Mouse (Mus musculus): ENCODE results near the gene Cdkn3. TPM values are rescaled to one million over a fixed set of nuclear protein-coding genes. Genes with fewer than 3 reads are reported as not detected.

The Cdkn3 gene
- total and polyA plus RNA-seq, 3 experiments, result 16.0 to 27.8 (median 22.8) TPM

DNA sequence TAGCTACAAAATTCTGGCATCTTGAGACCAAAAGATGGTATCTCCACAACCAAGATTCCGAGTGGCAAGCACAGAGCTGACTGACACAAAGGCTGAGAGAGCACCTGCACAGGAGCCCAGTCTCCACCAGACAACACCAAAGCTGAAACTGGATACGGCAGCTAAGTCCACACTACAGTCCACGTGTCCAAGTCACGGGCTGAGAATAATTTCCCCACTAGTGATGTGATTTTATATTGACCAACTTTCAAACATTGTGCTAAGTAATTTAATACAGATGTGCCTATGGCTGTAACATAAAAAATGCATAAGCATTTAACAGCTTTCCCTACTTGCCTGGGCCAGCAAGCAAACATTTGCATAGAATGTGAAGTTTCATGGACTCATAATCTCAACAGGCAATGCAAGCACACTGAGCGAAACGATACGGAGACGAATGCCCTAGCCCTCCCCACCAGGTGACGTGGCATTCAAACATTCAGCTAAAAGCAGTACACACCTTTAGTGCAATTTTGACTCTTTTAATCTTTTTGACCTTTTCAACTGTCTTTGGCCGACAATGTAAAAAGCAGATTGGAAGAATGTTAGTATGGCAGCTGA, 23.1 kb downstream of the Cdkn3 start (continued):
- TF ChIP-seq SIN3A (IDR thresholded peaks at IDR 0.05; ENCODE audit: low read length) (0 out of 2 replicates have a peak, but pooled peaks have one; percentile 27), PAX5 (IDR thresholded peaks at IDR 0.05; ENCODE audit: low read length) (no peak), HCFC1 (IDR thresholded peaks at IDR 0.05; ENCODE audit: low read depth, low read length) (no peak), ETS1 (conservative IDR thresholded peaks at IDR 0.05; ENCODE audit: low read depth, low read length) (no peak), MYC (IDR thresholded peaks at IDR 0.05; ENCODE audit: low read depth, low read length) (peak; percentile 61), CTCF (conservative IDR thresholded peaks at IDR 0.05 in 1 of 2, IDR thresholded peaks at IDR 0.05 in 1 of 2; ENCODE audit: low read depth in 2 of 2, low read length in 2 of 2) (no peak), USF2 (conservative IDR thresholded peaks at IDR 0.05; ENCODE audit: low read depth, low read length) (no peak), MAFK (IDR thresholded peaks at IDR 0.05; ENCODE audit: insufficient replicate concordance, low read length) (0 out of 2 replicates have a peak, but pooled peaks have one; percentile 12), MXI1 (IDR thresholded peaks at IDR 0.05; ENCODE audit: low read depth, low read length) (peak; percentile 53; the same call in 1 of the 2 replicates), JUND (conservative IDR thresholded peaks at IDR 0.05; ENCODE audit: low read depth, low read length) (0 out of 2 replicates have a peak, but pooled peaks have one; percentile 18), RAD21 (IDR thresholded peaks at IDR 0.05; ENCODE audit: low read depth, low read length) (no peak)

- Histone ChIP-seq H3K27me3 (replicated peaks) (no peaks in the 10 kb centered on the region), H3K79me2 (replicated peaks; ENCODE audit: control insufficient read depth, extremely low read depth, insufficient read depth, poor library complexity, severe bottlenecking) (peaks cover 67% of the 10 kb centered on the region), H3K9ac (ENCODE audit: insufficient read depth, low read depth) (no peak overlapping the region), H3K4me2 (ENCODE audit: insufficient read depth, low read depth, poor library complexity, severe bottlenecking) (peak overlapping the region; percentile 92), H3K9me3 (replicated peaks; ENCODE audit: low read length) (peaks cover 7% of the 10 kb centered on the region), H3K27ac (ENCODE audit: insufficient read depth, low read depth) (no peak overlapping the region), H3K4me1 (ENCODE audit: control insufficient read depth in 1 of 2, insufficient read depth in 2 of 2) (peaks cover 7 to 63% of the 10 kb centered on the region in 2 experiments), H3K4me3 (replicated peaks in 1 of 3; ENCODE audit: low read depth in 2 of 3, low read length in 2 of 3, poor library complexity in 1 of 3) (no peak overlapping the region), H3K36me3 (replicated peaks in 1 of 2; ENCODE audit: control insufficient read depth in 1 of 2, insufficient read depth in 1 of 2, low read length in 1 of 2) (peaks cover 6 to 42% of the 10 kb centered on the region in 2 experiments)
- in situ Hi-C loops (cut with MboI; ENCODE audit: low pct_ligation_motif_present, low pct_unique_long_range_greater_than_20kb, low sequenced_read_pairs), result no loop called here
- DNase-seq (ENCODE audit: extremely low read depth), result peak; percentile 84
- dilution Hi-C loops (cut with MboI; ENCODE audit: extremely low pct_ligation_motif_present, extremely low pct_unique_long_range_greater_than_20kb, low sequenced_read_pairs), result no loop called here
- TF ChIP-seq USF1 (IDR thresholded peaks at IDR 0.05; ENCODE audit: low read depth, low read length), result no peak
- TF ChIP-seq USF2 (conservative IDR thresholded peaks at IDR 0.05; ENCODE audit: low read depth, low read length), result no peak
- peak; percentile 69 for TF ChIP-seq MYC (IDR thresholded peaks at IDR 0.05; ENCODE audit: low read depth, low read length)
- TF ChIP-seq NRF1 (IDR thresholded peaks at IDR 0.05; ENCODE audit: low read depth, low read length), result no peak
- 0 out of 2 replicates have a peak, but pooled peaks have one; percentile 18 for TF ChIP-seq MAX (IDR thresholded peaks at IDR 0.05; ENCODE audit: low read length)
- no peak for TF ChIP-seq UBTF (IDR thresholded peaks at IDR 0.05; ENCODE audit: low read depth, low read length)
- TF ChIP-seq TCF12 (IDR thresholded peaks at IDR 0.05; ENCODE audit: low read depth, low read length), result peak; percentile 83
- 0 out of 2 replicates have a peak, but pooled peaks have one; percentile 61 for TF ChIP-seq KAT2A (IDR thresholded peaks at IDR 0.05; ENCODE audit: insufficient replicate concordance, low read length)
- TF ChIP-seq EP300 (IDR thresholded peaks at IDR 0.05; ENCODE audit: low read length), result peak; percentile 88
- no peak for TF ChIP-seq ZKSCAN1 (IDR thresholded peaks at IDR 0.05; ENCODE audit: borderline replicate concordance, low read depth, low read length)
- no peak for TF ChIP-seq PAX5 (IDR thresholded peaks at IDR 0.05; ENCODE audit: low read length)
- no peak for TF ChIP-seq E2F4 (IDR thresholded peaks at IDR 0.05; ENCODE audit: insufficient replicate concordance, low read depth, low read length)
- TF ChIP-seq ZNF384 (IDR thresholded peaks at IDR 0.05; ENCODE audit: low read depth, low read length), result peak; percentile 65
- no peak for TF ChIP-seq HCFC1 (IDR thresholded peaks at IDR 0.05; ENCODE audit: low read depth, low read length)
- TF ChIP-seq POLR2AphosphoS2 (IDR thresholded peaks at IDR 0.05; ENCODE audit: low read depth, low read length), result no peak
- TF ChIP-seq SIN3A (IDR thresholded peaks at IDR 0.05; ENCODE audit: low read length), result peak; percentile 57; the same call in 1 of the 2 replicates
- TF ChIP-seq MXI1 (IDR thresholded peaks at IDR 0.05; ENCODE audit: low read depth, low read length), result no peak; the same call in 1 of the 2 replicates
- TF ChIP-seq ELF1 (IDR thresholded peaks at IDR 0.05; ENCODE audit: low read depth, low read length), result no peak
- TF ChIP-seq SMC3 (IDR thresholded peaks at IDR 0.05; ENCODE audit: low read depth, low read length), result no peak
- TF ChIP-seq CHD1 (IDR thresholded peaks at IDR 0.05; ENCODE audit: low read depth, low read length), result no peak; the same call in 1 of the 2 replicates
- no peak for TF ChIP-seq JUND (conservative IDR thresholded peaks at IDR 0.05; ENCODE audit: low read depth, low read length)
- TF ChIP-seq GABPA (IDR thresholded peaks at IDR 0.05; ENCODE audit: insufficient replicate concordance, low read depth, low read length), result no peak
- 0 out of 2 replicates have a peak, but pooled peaks have one; percentile 28 for TF ChIP-seq MAZ (IDR thresholded peaks at IDR 0.05; ENCODE audit: low read depth, low read length)
- TF ChIP-seq IRF4 (IDR thresholded peaks at IDR 0.05; ENCODE audit: low read depth, low read length), result peak; percentile 80
- no peak for TF ChIP-seq JUN (IDR thresholded peaks at IDR 0.05; ENCODE audit: insufficient read depth, low read depth, low read length)
- no peak for TF ChIP-seq MAFK (IDR thresholded peaks at IDR 0.05; ENCODE audit: insufficient replicate concordance, low read length)
- 0 out of 2 replicates have a peak, but pooled peaks have one; percentile 13 for TF ChIP-seq POLR2A (IDR thresholded peaks at IDR 0.05; ENCODE audit: low read depth, low read length)
- no peak for TF ChIP-seq TBP (conservative IDR thresholded peaks at IDR 0.05; ENCODE audit: low read depth, low read length)
- no peak for TF ChIP-seq ZC3H11A (IDR thresholded peaks at IDR 0.05; ENCODE audit: low read depth, low read length)
- no peak for TF ChIP-seq CHD2 (IDR thresholded peaks at IDR 0.05; ENCODE audit: low read length)
- TF ChIP-seq MEF2A (IDR thresholded peaks at IDR 0.05; ENCODE audit: borderline replicate concordance, low read depth, low read length), result peak; percentile 68
- TF ChIP-seq RCOR1 (conservative IDR thresholded peaks at IDR 0.05; ENCODE audit: low read depth, low read length), result 0 out of 2 replicates have a peak, but pooled peaks have one; percentile 3
Measured at GRCm38 (mm10) chr14:46785247-46785646, 24.9 kb downstream of the Cdkn3 start.
